Mouse (Mus musculus) midbrain, embryonic 15.5 days (tissue): ENCODE measurements at regions not wholly inside any gene's neighbourhood (a gene's known extent, or its start where the extent isn't known, plus 50 kb on each side); places are given as distances from the start of the nearest gene placed in this dataset. TPM values are rescaled to one million over a fixed set of nuclear protein-coding genes. Genes with fewer than 3 reads are reported as not detected.

Source experiments
- ATAC-seq: fragments of 200-750 bp; cut with Nextera tagmentation; replicated peaks from 2 replicates; pipeline ENCODE4 v1.8.0; 2017; ENCODE audit warnings: moderate TSS enrichment
- H3K27ac ChIP-seq: fragments of 300-500 bp; sonication (generic); 2 replicates; pipeline ENCODE4 v1.5.1; 2015; ENCODE audit warnings: mild to moderate bottlenecking, inconsistent platforms
- H3K27me3 ChIP-seq: fragments of 300-500 bp; sonication (generic); replicated peaks from 2 replicates; pipeline ENCODE4 v1.6.1; 2015; ENCODE audit warnings: inconsistent platforms
- H3K36me3 ChIP-seq: fragments of 300-500 bp; sonication (generic); replicated peaks from 2 replicates; pipeline ENCODE4 v1.6.1; 2015; ENCODE audit warnings: inconsistent platforms
- H3K4me1 ChIP-seq: fragments of 300-500 bp; sonication (generic); 2 replicates; pipeline ENCODE4 v1.6.1; 2015; ENCODE audit warnings: inconsistent platforms
- H3K4me2 ChIP-seq: fragments of 300-500 bp; sonication (generic); 2 replicates; pipeline ENCODE4 v1.6.1; 2015; ENCODE audit warnings: inconsistent platforms, mild to moderate bottlenecking, moderate library complexity
- H3K4me3 ChIP-seq: fragments of 300-500 bp; sonication (generic); 2 replicates; pipeline ENCODE4 v1.5.1; 2015; ENCODE audit warnings: mild to moderate bottlenecking, inconsistent platforms
- H3K9ac ChIP-seq: fragments of 300-500 bp; sonication (generic); 2 replicates; pipeline ENCODE4 v1.6.1; 2015; ENCODE audit warnings: mild to moderate bottlenecking, inconsistent platforms
- H3K9me3 ChIP-seq: fragments of 300-500 bp; sonication (generic); 2 replicates; pipeline ENCODE4 v1.6.1; 2016; ENCODE audit warnings: inconsistent platforms
- WGBS: fragments of 180-500 bp; shearing (Covaris S2); methylation state at CpG from one replicate; pipeline ENCODE4 v1.1.7; 2015; ENCODE audit warnings: mixed read lengths; 5-methylcytosine and 5-hydroxymethylcytosine counted together
- microRNA-seq: library from miRNA; unstranded; fragments of <30 nt; microRNA quantifications from one replicate; pipeline ENCODE4, GENCODE M21; 2016

DNA sequence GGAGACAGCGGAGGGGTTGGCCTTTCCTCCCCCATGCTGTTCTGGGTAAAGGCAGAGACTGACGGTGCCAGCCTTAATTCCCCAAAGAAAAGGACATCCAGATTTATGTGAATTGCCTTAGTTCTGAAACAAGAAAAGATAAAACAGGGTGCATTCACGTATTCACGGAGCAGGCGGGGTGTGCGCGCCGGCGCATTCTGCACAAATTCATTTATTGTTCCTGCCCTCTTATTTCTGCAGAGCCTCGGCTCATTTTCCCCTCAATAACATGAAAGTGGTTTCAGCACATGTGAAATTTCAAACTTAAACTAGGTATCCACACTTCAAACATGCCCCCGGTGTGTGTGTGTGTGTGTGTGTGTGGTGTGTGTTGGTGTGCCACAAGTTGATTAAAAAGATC is 70.3 kb upstream of the Zfhx3 start:
- no peaks in the 10 kb centered on the region for H3K9me3 ChIP-seq
- peaks cover 11% of the 10 kb centered on the region for H3K4me1 ChIP-seq
- H3K27me3 ChIP-seq: no peaks in the 10 kb centered on the region
- no peaks in the 10 kb centered on the region for H3K36me3 ChIP-seq
- peak overlapping the region; percentile 50; the same call in 1 of the 2 replicates for H3K27ac ChIP-seq
- peak overlapping the region; percentile 46 for H3K4me2 ChIP-seq
- H3K4me3 ChIP-seq: peak overlapping the region; percentile 12; the same call in 1 of the 2 replicates
- ATAC-seq: no peak
- 18% methylated on average over 11 of the region's 11 CpGs for WGBS
- peak overlapping the region; percentile 14; the same call in 1 of the 2 replicates for H3K9ac ChIP-seq

DNA sequence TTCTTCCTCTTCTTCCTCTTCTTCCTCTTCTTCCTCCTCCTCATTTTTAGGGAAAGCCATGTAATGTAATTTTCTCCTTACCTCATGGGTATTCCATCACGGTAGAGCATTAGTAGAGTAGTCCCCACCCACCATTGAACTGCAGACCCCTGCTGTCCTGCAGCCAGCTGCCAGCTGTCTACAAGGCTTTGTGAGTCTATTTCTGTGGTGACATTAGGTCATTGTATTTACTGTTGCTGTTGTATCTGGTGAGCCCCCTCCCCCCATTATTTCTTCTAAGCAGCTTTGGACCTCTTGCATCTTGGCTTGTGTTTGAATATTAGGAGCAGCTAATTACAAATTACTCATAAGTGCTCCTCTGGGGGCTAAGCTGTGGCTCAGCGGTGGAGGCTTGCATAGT is 66.0 kb upstream of the Zfhx3 start:
- Histone ChIP-seq H3K27me3 (no peaks in the 10 kb centered on the region), H3K4me2 (no peak overlapping the region), H3K27ac (no peak overlapping the region), H3K36me3 (no peaks in the 10 kb centered on the region), H3K4me1 (peaks cover 11% of the 10 kb centered on the region), H3K9ac (no peak overlapping the region), H3K4me3 (no peak overlapping the region), H3K9me3 (no peaks in the 10 kb centered on the region)
- ATAC-seq: no peak
- WGBS: 29% methylated on average over 2 of the region's 2 CpGs

DNA sequence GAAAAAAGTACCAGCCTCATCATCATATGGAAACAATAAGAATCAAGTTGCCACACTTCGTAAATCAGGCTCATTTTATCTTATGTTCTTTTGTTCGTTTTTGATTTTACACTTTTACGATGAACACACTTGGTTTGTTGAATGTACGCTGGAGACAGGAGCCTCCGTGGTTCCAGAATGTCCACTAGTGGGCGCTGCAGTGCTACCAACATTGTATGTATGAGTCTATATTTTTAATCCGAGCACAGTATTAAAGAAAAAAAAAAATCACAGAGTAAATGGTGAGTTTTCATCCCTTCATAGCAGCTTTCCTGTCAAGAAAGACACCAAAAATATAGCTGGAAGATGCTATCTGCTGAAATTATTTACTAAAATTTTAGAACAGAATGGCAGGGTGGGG is 60.6 kb upstream of the Zfhx3 start:
- H3K36me3 ChIP-seq: no peaks in the 10 kb centered on the region

DNA sequence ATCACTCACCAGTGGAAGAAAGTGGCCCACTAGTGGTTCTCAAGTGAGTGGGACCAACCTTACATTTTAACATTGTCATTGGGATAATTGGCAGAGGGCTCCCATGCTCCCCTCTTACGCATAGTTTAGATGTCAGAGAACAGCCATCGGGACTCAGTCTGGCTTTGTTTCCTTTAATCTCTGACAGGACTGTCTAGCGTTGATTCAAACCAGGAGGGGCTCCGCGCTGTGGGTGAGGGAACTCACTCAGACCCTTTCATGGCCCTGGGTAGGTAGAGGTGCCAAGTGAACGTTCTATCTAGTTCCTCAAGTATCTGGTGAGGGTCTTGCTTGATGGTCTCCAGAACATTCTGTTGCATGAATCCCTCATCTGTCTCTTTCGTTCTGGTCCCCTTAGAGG is 56.9 kb upstream of the Zfhx3 start:
- H3K4me3 ChIP-seq: no peak overlapping the region
- no peak for ATAC-seq
- no peak overlapping the region for H3K27ac ChIP-seq
- H3K27me3 ChIP-seq: no peaks in the 10 kb centered on the region
- H3K9me3 ChIP-seq: no peaks in the 10 kb centered on the region
- 53% methylated on average over 7 of the region's 7 CpGs for WGBS
- no peaks in the 10 kb centered on the region for H3K36me3 ChIP-seq
- H3K4me2 ChIP-seq: no peak overlapping the region
- no peak overlapping the region for H3K9ac ChIP-seq
- peaks cover 25% of the 10 kb centered on the region for H3K4me1 ChIP-seq

More for the DNA sequence above, 60.6 kb upstream of the Zfhx3 start:
- Histone ChIP-seq H3K27me3 (no peaks in the 10 kb centered on the region), H3K4me2 (no peak overlapping the region), H3K9me3 (no peaks in the 10 kb centered on the region), H3K9ac (no peak overlapping the region), H3K4me1 (peaks cover 22% of the 10 kb centered on the region), H3K4me3 (no peak overlapping the region), H3K27ac (peak overlapping the region; percentile 68)
- WGBS: 20% methylated on average over 7 of the region's 7 CpGs
- no peak for ATAC-seq

DNA sequence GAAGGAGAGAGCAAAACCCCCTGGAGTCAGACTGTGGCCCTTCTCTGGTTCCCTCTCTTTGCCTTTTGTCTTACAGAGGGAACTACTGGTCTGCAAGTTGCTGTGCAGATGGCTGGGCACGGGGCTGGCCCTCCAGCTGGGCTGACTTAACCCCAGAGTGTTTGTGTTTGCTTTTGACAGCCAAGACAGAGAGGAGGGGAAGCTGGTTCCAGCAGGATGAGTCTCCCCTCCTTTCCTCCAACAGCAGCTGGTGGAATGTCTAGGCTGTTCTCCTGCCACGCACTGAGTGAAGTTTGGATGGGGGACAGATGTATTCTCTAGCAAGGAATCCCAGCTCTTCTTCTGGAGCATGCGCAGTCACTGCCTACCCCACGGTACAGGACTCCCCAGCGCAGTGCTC is 56.5 kb upstream of the Zfhx3 start:
- Histone ChIP-seq H3K27me3 (no peaks in the 10 kb centered on the region), H3K27ac (no peak overlapping the region), H3K9me3 (no peaks in the 10 kb centered on the region), H3K9ac (no peak overlapping the region), H3K4me2 (no peak overlapping the region), H3K4me1 (peaks cover 25% of the 10 kb centered on the region), H3K36me3 (no peaks in the 10 kb centered on the region), H3K4me3 (no peak overlapping the region)
- no peak for ATAC-seq
- WGBS: 62% methylated on average over 5 of the region's 5 CpGs

DNA sequence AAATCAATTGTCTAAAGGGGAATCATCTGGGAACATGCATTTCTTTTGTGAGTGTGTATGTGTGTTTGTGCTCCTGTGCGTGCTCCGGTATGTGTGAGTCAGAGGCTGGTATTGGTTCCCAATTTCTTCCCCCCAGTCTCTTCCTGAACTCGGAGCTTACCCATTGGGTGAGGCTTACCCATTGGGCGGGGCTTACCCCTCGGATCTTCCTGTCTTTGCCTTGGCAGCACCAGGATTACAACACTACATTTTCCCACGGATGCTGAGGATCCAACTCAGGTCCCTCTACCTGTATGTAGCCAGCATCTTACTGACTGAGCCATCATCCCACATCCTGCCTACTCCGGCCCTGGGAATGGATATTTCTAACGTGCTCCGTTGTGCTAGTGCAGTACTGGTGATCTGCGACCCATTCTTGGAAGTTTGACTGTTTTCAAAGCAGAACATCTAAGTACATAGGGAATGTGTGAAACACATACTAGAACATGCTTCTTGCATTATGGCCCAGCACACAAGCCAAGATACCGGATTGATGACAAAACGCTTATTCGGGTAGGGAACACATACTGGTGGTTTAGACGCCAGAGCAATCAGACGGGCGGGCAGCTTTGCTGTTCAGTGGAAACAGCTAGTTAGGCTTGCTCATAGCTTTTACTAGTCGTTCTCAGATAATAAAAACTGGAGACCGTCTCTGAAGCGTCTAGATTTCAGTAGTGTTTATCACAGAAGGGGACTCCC is 55.8 kb upstream of the Zfhx3 start:
- no peak overlapping the region; the same call in 1 of the 2 replicates for H3K27ac ChIP-seq
- no peak overlapping the region for H3K4me2 ChIP-seq
- H3K4me1 ChIP-seq: peaks cover 25% of the 10 kb centered on the region
- H3K4me3 ChIP-seq: no peak overlapping the region
- WGBS: 84% methylated on average over 19 of the region's 19 CpGs
- no peaks in the 10 kb centered on the region for H3K27me3 ChIP-seq
- no peaks in the 10 kb centered on the region for H3K36me3 ChIP-seq
- ATAC-seq: no peak
- no peak overlapping the region for H3K9ac ChIP-seq
- H3K9me3 ChIP-seq: no peaks in the 10 kb centered on the region

DNA sequence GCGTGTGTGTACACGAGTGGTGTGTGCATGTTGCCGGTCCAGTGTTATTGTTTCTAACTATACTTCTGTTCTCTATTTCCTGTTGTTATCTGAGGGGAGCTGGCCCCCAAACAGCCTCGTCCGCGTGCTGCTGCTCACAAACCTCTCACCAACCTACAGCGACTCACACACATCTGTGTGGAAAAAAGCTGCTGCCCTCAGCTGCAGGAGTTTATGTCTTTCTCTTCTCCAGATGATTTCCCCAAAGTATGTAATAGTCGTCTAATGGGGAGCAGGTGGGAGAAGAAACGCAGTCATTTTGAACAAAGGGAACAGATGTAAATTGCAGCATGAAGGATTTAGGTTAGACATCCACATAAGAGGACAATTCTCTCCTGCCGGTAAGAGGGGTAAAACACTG is 55.1 kb upstream of the Zfhx3 start:
- 46% methylated on average over 10 of the region's 10 CpGs for WGBS
- H3K4me1 ChIP-seq: peaks cover 20% of the 10 kb centered on the region
- no peak overlapping the region for H3K9ac ChIP-seq
- H3K27ac ChIP-seq: no peak overlapping the region
- no peak for ATAC-seq
- H3K9me3 ChIP-seq: no peaks in the 10 kb centered on the region
- H3K4me2 ChIP-seq: no peak overlapping the region
- H3K4me3 ChIP-seq: no peak overlapping the region
- H3K27me3 ChIP-seq: no peaks in the 10 kb centered on the region
- H3K36me3 ChIP-seq: no peaks in the 10 kb centered on the region

DNA sequence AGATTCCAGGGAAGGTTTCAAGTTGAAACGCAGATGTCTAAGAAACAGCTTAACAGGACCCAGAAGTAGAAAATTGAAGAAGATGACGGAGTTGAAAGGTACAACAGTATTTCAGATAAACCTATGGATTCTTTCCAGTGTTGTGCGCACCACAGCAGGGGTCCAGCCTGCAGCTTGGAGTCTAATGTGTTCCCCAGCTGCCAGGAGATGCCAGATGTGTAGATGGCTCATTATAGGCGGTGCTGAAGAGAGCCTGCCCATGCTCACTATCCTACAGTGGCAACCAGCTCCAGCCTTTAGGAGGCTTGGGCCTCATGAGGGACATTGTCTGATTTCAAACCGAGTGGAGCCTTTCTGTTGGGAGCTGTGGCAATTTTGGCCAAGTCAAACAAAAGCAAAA is 51.5 kb upstream of the Zfhx3 start:
- Histone ChIP-seq H3K36me3 (no peaks in the 10 kb centered on the region), H3K9ac (no peak overlapping the region), H3K4me3 (no peak overlapping the region), H3K9me3 (no peaks in the 10 kb centered on the region), H3K27me3 (no peaks in the 10 kb centered on the region), H3K4me2 (no peak overlapping the region), H3K27ac (no peak overlapping the region), H3K4me1 (0 out of 2 replicates have a peak, but pooled peaks cover 3% of the 10 kb centered on the region)
- no peak for ATAC-seq
- 86% methylated on average over 5 of the region's 5 CpGs for WGBS

Small RNA genes in the stretch of these regions (microRNA-seq; reads per million reads assigned to microRNA genes)
- gene Gm22825: not detected
- gene Gm23646: not detected
